Mouse (Mus musculus): Measurements from ENCODE around the gene Myoz1. TPM values are rescaled to one million over a fixed set of nuclear protein-coding genes. Genes with fewer than 3 reads are reported as not detected.

Gene Myoz1
- polyA plus RNA-seq, 1 experiment, result not detected

GRCm38 (mm10) chr14:20651000-20651399, 5.3 kb downstream of the Myoz1 start:
- Histone ChIP-seq H3K27ac (ENCODE audit: insufficient read depth, low read length) (no peak overlapping the region), H3K27me3 (ENCODE audit: control insufficient read depth, insufficient read depth, low read length, poor library complexity, severe bottlenecking) (no peaks in the 10 kb centered on the region), H3K36me3 (ENCODE audit: control insufficient read depth, insufficient read depth, low read length, poor library complexity, severe bottlenecking) (no peaks in the 10 kb centered on the region), H3K4me3 (ENCODE audit: low read depth, low read length) (no peak overlapping the region), H3K9ac (ENCODE audit: low read depth, poor library complexity, severe bottlenecking) (no peak overlapping the region), H3K4me1 (ENCODE audit: control insufficient read depth, insufficient read depth, low read length) (no peaks in the 10 kb centered on the region), H3K9me3 (replicated peaks; ENCODE audit: control insufficient read depth, insufficient read depth, low read length, poor library complexity, severe bottlenecking) (no peaks in the 10 kb centered on the region)
- TF ChIP-seq CTCF (IDR thresholded peaks at IDR 0.05; ENCODE audit: low read depth, low read length) (no peak), POLR2A (IDR thresholded peaks at IDR 0.05; ENCODE audit: insufficient read depth, low read length) (no peak), EP300 (IDR thresholded peaks at IDR 0.05; ENCODE audit: insufficient read depth, low read depth, low read length) (no peak)

GRCm38 (mm10) chr14:20646381-20646780, 10.0 kb downstream of the Myoz1 start:
- H3K27me3 ChIP-seq (ENCODE audit: control insufficient read depth, insufficient read depth, low read length, poor library complexity, severe bottlenecking), result no peaks in the 10 kb centered on the region
- H3K9ac ChIP-seq (ENCODE audit: low read depth, poor library complexity, severe bottlenecking), result no peak overlapping the region

GRCm38 (mm10) chr14:20645547-20645946, 10.8 kb downstream of the Myoz1 start:
- H3K9me3 ChIP-seq (replicated peaks; ENCODE audit: control insufficient read depth, insufficient read depth, low read length, poor library complexity, severe bottlenecking), result no peaks in the 10 kb centered on the region
- TF ChIP-seq EP300 (IDR thresholded peaks at IDR 0.05; ENCODE audit: insufficient read depth, low read depth, low read length) (no peak), POLR2A (IDR thresholded peaks at IDR 0.05; ENCODE audit: insufficient read depth, low read length) (no peak), CTCF (IDR thresholded peaks at IDR 0.05; ENCODE audit: low read depth, low read length) (peak; percentile 3)
- no peak overlapping the region for H3K27ac ChIP-seq (ENCODE audit: insufficient read depth, low read length)
- H3K9ac ChIP-seq (ENCODE audit: low read depth, poor library complexity, severe bottlenecking), result no peak overlapping the region
- H3K4me1 ChIP-seq (ENCODE audit: control insufficient read depth, insufficient read depth, low read length), result no peaks in the 10 kb centered on the region
- H3K4me3 ChIP-seq (ENCODE audit: low read depth, low read length), result no peak overlapping the region
- no peaks in the 10 kb centered on the region for H3K36me3 ChIP-seq (ENCODE audit: control insufficient read depth, insufficient read depth, low read length, poor library complexity, severe bottlenecking)
- no peaks in the 10 kb centered on the region for H3K27me3 ChIP-seq (ENCODE audit: control insufficient read depth, insufficient read depth, low read length, poor library complexity, severe bottlenecking)

More at GRCm38 (mm10) chr14:20646381-20646780, 10.0 kb downstream of the Myoz1 start:
- H3K4me3 ChIP-seq (ENCODE audit: low read depth, low read length), result no peak overlapping the region
- no peak overlapping the region for H3K27ac ChIP-seq (ENCODE audit: insufficient read depth, low read length)
- H3K4me1 ChIP-seq (ENCODE audit: control insufficient read depth, insufficient read depth, low read length), result no peaks in the 10 kb centered on the region
- H3K36me3 ChIP-seq (ENCODE audit: control insufficient read depth, insufficient read depth, low read length, poor library complexity, severe bottlenecking), result no peaks in the 10 kb centered on the region
- H3K9me3 ChIP-seq (replicated peaks; ENCODE audit: control insufficient read depth, insufficient read depth, low read length, poor library complexity, severe bottlenecking), result no peaks in the 10 kb centered on the region
- TF ChIP-seq EP300 (IDR thresholded peaks at IDR 0.05; ENCODE audit: insufficient read depth, low read depth, low read length) (no peak), POLR2A (IDR thresholded peaks at IDR 0.05; ENCODE audit: insufficient read depth, low read length) (no peak), CTCF (IDR thresholded peaks at IDR 0.05; ENCODE audit: low read depth, low read length) (no peak)

GRCm38 (mm10) chr14:20641438-20641875, 14.9 kb downstream of the Myoz1 start:
- H3K27ac ChIP-seq (ENCODE audit: insufficient read depth, low read length), result peak overlapping the region; percentile 49
- H3K36me3 ChIP-seq (ENCODE audit: control insufficient read depth, insufficient read depth, low read length, poor library complexity, severe bottlenecking), result no peaks in the 10 kb centered on the region
- TF ChIP-seq CTCF (IDR thresholded peaks at IDR 0.05; ENCODE audit: low read depth, low read length) (no peak), EP300 (IDR thresholded peaks at IDR 0.05; ENCODE audit: insufficient read depth, low read depth, low read length) (no peak), POLR2A (IDR thresholded peaks at IDR 0.05; ENCODE audit: insufficient read depth, low read length) (no peak)
- no peaks in the 10 kb centered on the region for H3K27me3 ChIP-seq (ENCODE audit: control insufficient read depth, insufficient read depth, low read length, poor library complexity, severe bottlenecking)
- no peaks in the 10 kb centered on the region for H3K4me1 ChIP-seq (ENCODE audit: control insufficient read depth, insufficient read depth, low read length)
- peak overlapping the region; percentile 96 for H3K4me3 ChIP-seq (ENCODE audit: low read depth, low read length)
- no peaks in the 10 kb centered on the region for H3K9me3 ChIP-seq (replicated peaks; ENCODE audit: control insufficient read depth, insufficient read depth, low read length, poor library complexity, severe bottlenecking)
- H3K9ac ChIP-seq (ENCODE audit: low read depth, poor library complexity, severe bottlenecking), result peak overlapping the region; percentile 97

GRCm38 (mm10) chr14:20640644-20641437, 15.5 kb downstream of the Myoz1 start, which contains the start of gene Usp54:
Gene Usp54, minus strand, starts transcription at chr14:20641063.
- Histone ChIP-seq H3K4me3 (ENCODE audit: low read depth, low read length) (peak within 1 kb of the TSS; percentile 96), H3K27me3 (ENCODE audit: control insufficient read depth, insufficient read depth, low read length, poor library complexity, severe bottlenecking) (no peaks in the 10 kb centered on the region), H3K36me3 (ENCODE audit: control insufficient read depth, insufficient read depth, low read length, poor library complexity, severe bottlenecking) (no peaks in the 10 kb centered on the region), H3K9ac (ENCODE audit: low read depth, poor library complexity, severe bottlenecking) (peak within 1 kb of the TSS; percentile 97), H3K4me1 (ENCODE audit: control insufficient read depth, insufficient read depth, low read length) (no peaks in the 10 kb centered on the region), H3K9me3 (replicated peaks; ENCODE audit: control insufficient read depth, insufficient read depth, low read length, poor library complexity, severe bottlenecking) (no peaks in the 10 kb centered on the region), H3K27ac (ENCODE audit: insufficient read depth, low read length) (peak within 1 kb of the TSS; percentile 67)
- TF ChIP-seq POLR2A (IDR thresholded peaks at IDR 0.05; ENCODE audit: insufficient read depth, low read length) (peak; percentile 45), EP300 (IDR thresholded peaks at IDR 0.05; ENCODE audit: insufficient read depth, low read depth, low read length) (no peak)
